Mouse (Mus musculus) kidney, adult 2 months (tissue): ENCODE measurements around the gene Mtr. TPM values are rescaled to one million over a fixed set of nuclear protein-coding genes. Genes with fewer than 3 reads are reported as not detected.

Source experiments
- DNase-seq: peaks from one replicate; pipeline ENCODE4 v3.0.0; 2021
- H3K27ac ChIP-seq: fragments of 200-500 bp; 2 replicates; pipeline ENCODE4 v1.5.1; 2012; ENCODE audit warnings: low read depth, low read length, control low read depth, inconsistent platforms; ENCODE audit not compliant: insufficient read depth
- H3K27me3 ChIP-seq: fragments of 200-500 bp; replicated peaks from 2 replicates; pipeline ENCODE4 v1.6.1; 2012; ENCODE audit warnings: mild to moderate bottlenecking, moderate library complexity, low read length, inconsistent platforms; ENCODE audit not compliant: control insufficient read depth, insufficient read depth
- H3K36me3 ChIP-seq: fragments of 200-500 bp; 2 replicates; pipeline ENCODE4 v1.6.1; 2012; ENCODE audit warnings: mild to moderate bottlenecking, moderate library complexity, low read length, inconsistent platforms; ENCODE audit not compliant: control insufficient read depth, insufficient read depth
- H3K4me1 ChIP-seq: fragments of 200-500 bp; 2 replicates; pipeline ENCODE4 v1.6.1; 2011; ENCODE audit warnings: low read length; ENCODE audit not compliant: control insufficient read depth, insufficient read depth
- H3K4me3 ChIP-seq: fragments of 200-500 bp; 2 replicates; pipeline ENCODE4 v1.5.1; 2011; ENCODE audit warnings: mild to moderate bottlenecking, low read depth, low read length, control low read depth; ENCODE audit not compliant: insufficient read depth
- CTCF ChIP-seq: fragments of 200-500 bp; conservative IDR thresholded peaks from 2 replicates; pipeline ENCODE4 v1.5.1; 2011; ENCODE audit warnings: low read depth, mild to moderate bottlenecking, control low read depth, low read length, moderate library complexity, mixed read lengths; ENCODE audit not compliant: insufficient read depth, insufficient read length
- POLR2A ChIP-seq: fragments of 200-500 bp; IDR thresholded peaks from one replicate; pipeline ENCODE4 v1.6.1; 2011; ENCODE audit warnings: low read depth, low read length, control low read depth
- WGBS: fragments of 180-500 bp; shearing (Covaris S2); methylation state at CpG from one replicate; pipeline ENCODE4 v1.1.7; 2018; 5-methylcytosine and 5-hydroxymethylcytosine counted together
- polyA plus RNA-seq: library from polyadenylated mRNA; depleted of rRNA; stranded (reverse); fragments of >200 nt; gene quantifications from 2 replicates; pipeline ENCODE4 v1.2.3, GENCODE M21; 2012; rRNA removed

Gene Mtr
- 6.6 and 7.4 TPM in 2 replicates for polyA plus RNA-seq

DNA sequence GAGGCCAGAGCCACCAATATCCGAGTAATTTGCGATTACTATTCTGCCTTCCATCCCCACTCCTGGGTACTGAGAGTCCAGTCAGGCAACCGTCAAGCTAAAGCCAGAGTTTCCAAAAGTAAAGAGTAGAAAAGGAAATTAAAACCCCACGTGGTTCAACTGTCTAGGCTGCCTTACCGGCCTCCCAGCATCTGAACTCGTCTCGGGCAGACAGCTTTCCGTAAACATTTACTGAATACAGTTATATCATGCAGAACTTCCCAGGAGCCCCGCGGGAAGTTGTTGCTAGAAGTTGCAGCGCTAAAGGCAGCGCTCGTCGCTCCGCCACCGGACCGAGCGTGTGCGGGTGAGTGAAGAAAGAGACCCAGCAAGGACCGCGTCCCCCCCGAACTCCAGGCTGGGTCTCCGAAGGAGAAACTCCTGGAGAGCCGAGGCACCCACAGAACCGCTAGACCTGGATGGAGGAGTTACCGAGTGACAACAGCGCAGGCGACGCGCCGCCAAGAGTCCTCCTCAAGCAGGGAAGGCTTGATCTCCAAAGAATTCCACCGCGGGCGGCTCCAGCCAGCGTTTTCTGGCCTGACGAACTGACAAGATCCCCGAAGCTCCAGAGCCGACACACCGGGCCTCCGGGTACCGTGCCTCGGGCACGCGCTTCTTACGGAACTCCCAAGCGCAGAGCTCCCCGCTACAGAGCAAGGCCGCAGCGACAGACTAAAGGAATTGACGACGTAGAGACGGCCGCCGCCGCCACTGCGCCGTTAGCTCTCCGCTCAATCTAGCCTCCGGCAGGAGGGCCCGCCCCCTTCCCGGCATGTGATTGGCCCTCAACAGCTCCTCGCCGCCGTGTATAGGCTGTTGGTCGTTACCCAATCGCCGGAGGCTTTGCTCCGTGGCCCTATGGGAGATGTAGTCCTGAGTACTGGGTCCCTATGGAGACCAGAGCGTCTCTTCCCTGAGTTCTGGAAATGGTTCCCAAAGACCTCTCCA, at the start of gene Mtr:
Mtr (minus strand) TSS at position 723 of the 990 bp plus-strand sequence.
- peaks cover 9% of the 10 kb centered on the region; the same call in 1 of the 2 replicates for H3K4me1 ChIP-seq
- TF ChIP-seq CTCF (no peak), POLR2A (peak; percentile 74)
- H3K27me3 ChIP-seq: no peaks in the 10 kb centered on the region
- peak within 1 kb of the TSS; percentile 67 for H3K4me3 ChIP-seq
- peak within 1 kb of the TSS; percentile 61 for H3K27ac ChIP-seq
- peak; percentile 98 for DNase-seq
- no peaks in the 10 kb centered on the region for H3K36me3 ChIP-seq
- WGBS: under 1% methylated on average over 69 of the region's 69 CpGs

GRCm38 (mm10) chr13:12307286-12307685, 49.4 kb upstream of the Mtr start:
- Histone ChIP-seq H3K4me1 (no peaks in the 10 kb centered on the region), H3K27ac (no peak overlapping the region), H3K27me3 (no peaks in the 10 kb centered on the region), H3K4me3 (no peak overlapping the region), H3K36me3 (no peaks in the 10 kb centered on the region)
- TF ChIP-seq POLR2A (no peak), CTCF (no peak)
- no peak for DNase-seq
- WGBS: 64% methylated on average over 4 of the region's 4 CpGs

DNA sequence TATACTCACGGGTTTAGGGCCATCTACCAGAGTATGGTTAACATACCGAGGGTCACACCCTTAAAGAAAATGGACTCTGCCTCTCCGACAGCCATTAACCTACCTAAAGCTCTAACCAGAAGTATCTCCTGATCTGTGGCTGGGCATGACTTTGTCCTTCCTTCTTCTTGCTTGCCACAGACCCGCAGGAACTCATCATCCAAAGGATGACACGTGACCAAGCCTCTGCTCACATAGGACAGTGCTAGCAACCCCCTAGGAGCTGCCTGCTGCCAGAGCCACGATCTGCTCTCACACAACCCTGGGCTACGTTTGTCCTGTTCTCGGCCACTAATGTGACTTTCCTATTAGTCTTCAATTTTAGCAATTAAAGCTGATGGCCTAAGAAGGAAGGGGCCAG, 47.6 kb upstream of the Mtr start:
- DNase-seq: no peak
- no peaks in the 10 kb centered on the region for H3K36me3 ChIP-seq
- no peaks in the 10 kb centered on the region for H3K4me1 ChIP-seq
- WGBS: 83% methylated on average over 8 of the region's 8 CpGs
- no peak overlapping the region for H3K27ac ChIP-seq
- H3K27me3 ChIP-seq: no peaks in the 10 kb centered on the region
- no peak overlapping the region for H3K4me3 ChIP-seq
- TF ChIP-seq CTCF (no peak), POLR2A (no peak)

GRCm38 (mm10) chr13:12304991-12305390, 47.1 kb upstream of the Mtr start:
- TF ChIP-seq CTCF: no peak
- TF ChIP-seq POLR2A: no peak
- no peaks in the 10 kb centered on the region for H3K36me3 ChIP-seq
- H3K27ac ChIP-seq: no peak overlapping the region
- no peak for DNase-seq
- no peak overlapping the region for H3K4me3 ChIP-seq
- no peaks in the 10 kb centered on the region for H3K4me1 ChIP-seq
- H3K27me3 ChIP-seq: no peaks in the 10 kb centered on the region
- WGBS: 87% methylated on average over 5 of the region's 5 CpGs

GRCm38 (mm10) chr13:12297777-12298176, 39.9 kb upstream of the Mtr start:
- Histone ChIP-seq H3K27ac (no peak overlapping the region), H3K36me3 (no peaks in the 10 kb centered on the region), H3K27me3 (no peaks in the 10 kb centered on the region), H3K4me3 (no peak overlapping the region), H3K4me1 (no peaks in the 10 kb centered on the region)
- TF ChIP-seq POLR2A (no peak), CTCF (no peak)
- 74% methylated on average over 6 of the region's 6 CpGs for WGBS
- no peak for DNase-seq

DNA sequence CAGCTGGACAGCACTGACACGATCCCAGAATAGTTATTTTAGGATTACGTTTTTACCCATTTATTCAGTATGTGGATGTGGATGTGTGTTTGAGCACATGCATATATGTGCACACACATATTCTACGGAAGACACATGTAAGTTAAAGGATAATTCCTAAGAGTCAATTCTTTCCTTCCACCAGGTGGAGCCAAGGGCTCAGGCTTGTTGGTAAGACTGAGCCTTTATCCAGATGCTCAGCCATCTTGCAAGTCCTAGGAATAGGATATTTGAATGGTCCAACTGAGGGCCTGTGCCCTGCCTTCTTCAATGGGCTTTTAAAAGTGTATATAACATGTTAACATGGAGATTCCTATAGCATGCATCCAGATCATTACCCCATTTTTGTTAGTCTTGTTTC, 38.8 kb upstream of the Mtr start:
- Histone ChIP-seq H3K4me3 (no peak overlapping the region), H3K36me3 (no peaks in the 10 kb centered on the region), H3K27ac (no peak overlapping the region), H3K4me1 (no peaks in the 10 kb centered on the region), H3K27me3 (no peaks in the 10 kb centered on the region)
- DNase-seq: peak; percentile 64
- TF ChIP-seq POLR2A (no peak), CTCF (peak; percentile 36; the same call in 1 of the 2 replicates)
- 66% methylated on average over 3 of the region's 3 CpGs for WGBS

- TF ChIP-seq POLR2A: no peak
- no peak for TF ChIP-seq CTCF
- WGBS: 88% methylated on average over 7 of the region's 7 CpGs
Observed at GRCm38 (mm10) chr13:12293810-12294209, 35.9 kb upstream of the Mtr start.

More at GRCm38 (mm10) chr13:12293810-12294209, 35.9 kb upstream of the Mtr start:
- Histone ChIP-seq H3K27ac (no peak overlapping the region), H3K27me3 (no peaks in the 10 kb centered on the region), H3K36me3 (no peaks in the 10 kb centered on the region), H3K4me1 (no peaks in the 10 kb centered on the region), H3K4me3 (no peak overlapping the region)
- no peak for DNase-seq
